Mouse (Mus musculus) layer of hippocampus, adult 6 months (tissue): Measurements from ENCODE around the gene Epb41l2. TPM values are rescaled to one million over a fixed set of nuclear protein-coding genes. Genes with fewer than 3 reads are reported as not detected.

Source experiments
- long read RNA-seq, 2 experiments: library from polyadenylated mRNA; unstranded; transcript quantifications; one replicate each; pipeline ENCODE4 v2.0.0; 2019 to 2020
- polyA plus RNA-seq: library from polyadenylated mRNA; unstranded; fragments of <200 nt; fragmentation: Nextera tagmentation; gene quantifications from 2 replicates; pipeline ENCODE4 v1.2.3, GENCODE M21; 2021

Gene Epb41l2
- 19.8 and 21.4 TPM in 2 replicates for polyA plus RNA-seq
- long read RNA-seq, experiment 1, partial matches to known transcripts = 11 of 22 reads
- long read RNA-seq, experiment 1, other reads (novel, unspliced or antisense) = 10 of 22 reads
- long read RNA-seq, experiment 2, full-length matches to known transcripts = 12 of 73 reads
- long read RNA-seq, experiment 2, partial matches to known transcripts = 13 of 73 reads
- long read RNA-seq, experiment 2, other reads (novel, unspliced or antisense) = 48 of 73 reads

GRCm38 (mm10) chr10:25359208-25359958, at the start of gene Epb41l2:
Gene Epb41l2 (plus strand): TSS chr10:25359798.

GRCm38 (mm10) chr10:25535891-25536331, 176.3 kb downstream of the Epb41l2 start, which contains the start of gene Smlr1:
Gene Smlr1 (minus strand): TSS chr10:25536267.

Other genes with a start within 250 kb of the Epb41l2 start
- gene Akap7, start 51.9 kb upstream of the Epb41l2 start, polyA plus RNA-seq = 29.3 and 32.5 TPM in 2 replicates
- gene Smlr1, start 176.5 kb downstream of the Epb41l2 start, polyA plus RNA-seq = not detected in 2 replicates